Mouse (Mus musculus): ENCODE measurements around the gene Lrrc15. TPM values are rescaled to one million over a fixed set of nuclear protein-coding genes. Genes with fewer than 3 reads are reported as not detected.

Lrrc15 gene
- polyA plus RNA-seq, 1 experiment from 2014 or later = 0.11 TPM

DNA sequence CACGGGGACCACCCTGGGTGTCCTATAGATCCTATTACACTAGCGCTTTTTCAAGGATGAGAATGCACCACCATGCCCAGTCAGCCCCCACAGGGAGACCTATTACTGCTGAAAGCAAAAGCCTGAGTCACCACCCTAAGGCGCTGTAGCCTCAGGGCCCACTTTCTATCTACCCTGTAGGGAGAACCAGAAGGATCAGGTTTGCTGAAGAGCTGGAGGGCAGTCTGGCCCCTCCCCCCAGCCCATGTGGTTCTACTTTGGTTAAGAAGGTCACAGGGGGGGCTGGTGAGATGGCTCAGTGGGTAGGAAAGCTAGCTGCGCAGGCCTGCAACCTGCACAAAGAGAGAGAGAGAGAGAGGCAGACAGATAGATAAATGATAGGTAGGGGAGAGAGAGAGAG lies 2.6 kb upstream of the Lrrc15 start:
- ATAC-seq (no peak), DNase-seq (no peak)
- Histone ChIP-seq H3K4me1 (ENCODE audit: insufficient read depth) (peaks cover 6% of the 10 kb centered on the region; the same call in 1 of the 2 replicates), H3K4me2 (ENCODE audit: low read depth, low read length) (no peak overlapping the region), H3K9me3 (ENCODE audit: low read length) (no peaks in the 10 kb centered on the region), H3K4me3 (ENCODE audit: low read depth, low read length) (no peak overlapping the region), H3K27me3 (ENCODE audit: insufficient read depth, low read length) (peaks cover 30% of the 10 kb centered on the region), H3K27ac (ENCODE audit: low read depth) (no peak overlapping the region), H3K36me3 (replicated peaks; ENCODE audit: insufficient read depth, low read length) (no peaks in the 10 kb centered on the region), H3K9ac (replicated peaks) (no peak overlapping the region)
- WGBS (ENCODE audit: insufficient replicate concordance) = 67% methylated on average over 4 of the region's 4 CpGs
- TF ChIP-seq CTCF (IDR thresholded peaks at IDR 0.05; ENCODE audit: low read depth) (no peak), EP300 (IDR thresholded peaks at IDR 0.05; ENCODE audit: low read depth) (no peak)

DNA sequence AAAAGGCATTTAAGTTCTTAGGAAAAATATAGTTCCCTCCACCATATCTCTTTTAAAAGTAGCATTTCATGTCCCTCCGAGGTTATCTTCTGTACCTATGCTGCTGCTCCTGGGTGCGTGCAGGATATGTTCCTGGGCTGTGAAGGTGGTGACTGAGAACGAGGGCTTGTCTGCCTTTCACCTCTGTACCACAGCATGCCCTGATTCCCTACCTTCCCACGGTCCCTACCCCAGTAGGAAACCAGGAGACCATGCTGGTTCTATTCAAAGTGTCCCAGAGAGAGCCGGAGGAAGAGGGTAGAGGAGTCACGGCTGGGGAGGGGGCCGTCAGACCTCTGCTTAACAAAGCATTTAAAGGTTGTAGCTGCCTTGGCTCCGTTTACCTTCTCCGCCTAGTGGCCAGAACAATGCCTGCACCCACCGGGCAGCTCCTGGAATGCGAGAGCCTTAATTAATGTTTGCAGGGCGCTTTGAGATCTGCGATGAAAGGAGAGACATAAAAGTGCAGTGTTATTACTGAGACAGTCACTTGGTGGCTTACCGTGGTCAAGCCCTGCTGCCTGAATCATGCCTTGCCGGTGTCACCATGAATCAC lies 784 bp upstream of the Lrrc15 start:
- ATAC-seq (no peak), DNase-seq (peak; percentile 70)
- Histone ChIP-seq H3K27me3 (ENCODE audit: insufficient read depth, low read length) (peaks cover 30% of the 10 kb centered on the region), H3K4me1 (ENCODE audit: insufficient read depth) (peaks cover 6% of the 10 kb centered on the region; the same call in 1 of the 2 replicates), H3K36me3 (replicated peaks; ENCODE audit: insufficient read depth, low read length) (no peaks in the 10 kb centered on the region), H3K9ac (replicated peaks) (no peak overlapping the region), H3K9me3 (ENCODE audit: low read length) (no peaks in the 10 kb centered on the region), H3K27ac (ENCODE audit: low read depth) (no peak overlapping the region), H3K4me2 (ENCODE audit: low read depth, low read length) (peak overlapping the region; percentile 44; the same call in 1 of the 2 replicates), H3K4me3 (ENCODE audit: low read depth, low read length) (0 out of 2 replicates have a peak overlapping the region, but pooled peaks have one; percentile 22)
- TF ChIP-seq CTCF (IDR thresholded peaks at IDR 0.05; ENCODE audit: low read depth) = peak; percentile 78
- TF ChIP-seq EP300 (IDR thresholded peaks at IDR 0.05; ENCODE audit: low read depth) = no peak
- 3% methylated on average over 15 of the region's 15 CpGs for WGBS (ENCODE audit: insufficient replicate concordance)

DNA sequence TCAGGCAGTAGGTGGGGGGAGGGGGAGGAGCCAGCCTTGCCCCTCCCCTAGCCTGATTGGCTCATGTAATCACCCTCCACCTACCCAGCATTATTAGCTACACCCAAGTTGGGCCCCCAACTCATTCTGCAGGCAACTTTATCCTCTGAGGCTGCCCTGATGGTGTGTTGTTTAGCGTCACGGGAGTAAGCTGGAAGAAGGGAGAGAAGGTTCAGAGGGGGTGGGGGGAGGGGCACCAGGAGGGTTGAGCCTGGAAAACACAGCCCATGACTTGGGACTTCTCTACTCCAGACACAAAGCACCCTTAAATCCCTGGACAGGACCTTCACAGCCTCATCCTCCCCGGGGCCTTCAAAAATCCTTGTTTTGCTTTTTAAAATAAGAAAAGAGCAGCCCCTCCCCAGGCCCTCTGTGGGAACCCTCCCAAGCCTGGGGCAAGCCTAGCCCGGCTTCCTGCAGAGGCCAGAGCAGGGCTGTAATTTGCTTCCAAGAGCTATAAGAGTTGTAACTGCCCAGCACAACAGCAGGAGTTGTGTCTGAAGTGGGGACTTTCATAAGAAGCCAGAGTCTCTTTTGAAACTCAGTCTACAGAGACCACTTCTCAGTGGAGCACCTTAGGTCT lies 2.3 kb downstream of the Lrrc15 start:
- ATAC-seq = no peak
- no peaks in the 10 kb centered on the region for H3K36me3 ChIP-seq (replicated peaks; ENCODE audit: insufficient read depth, low read length)
- peaks cover 6% of the 10 kb centered on the region; the same call in 1 of the 2 replicates for H3K4me1 ChIP-seq (ENCODE audit: insufficient read depth)
- no peak for TF ChIP-seq CTCF (IDR thresholded peaks at IDR 0.05; ENCODE audit: low read depth)
- TF ChIP-seq EP300 (IDR thresholded peaks at IDR 0.05; ENCODE audit: low read depth) = no peak
- no peak overlapping the region for H3K27ac ChIP-seq (ENCODE audit: low read depth)
- DNase-seq = no peak
- no peak overlapping the region for H3K4me2 ChIP-seq (ENCODE audit: low read depth, low read length)
- peaks cover 30% of the 10 kb centered on the region for H3K27me3 ChIP-seq (ENCODE audit: insufficient read depth, low read length)
- 32% methylated on average over 4 of the region's 4 CpGs for WGBS (ENCODE audit: insufficient replicate concordance)
- no peak overlapping the region for H3K9ac ChIP-seq (replicated peaks)
- H3K4me3 ChIP-seq (ENCODE audit: low read depth, low read length) = no peak overlapping the region
- no peaks in the 10 kb centered on the region for H3K9me3 ChIP-seq (ENCODE audit: low read length)

DNA sequence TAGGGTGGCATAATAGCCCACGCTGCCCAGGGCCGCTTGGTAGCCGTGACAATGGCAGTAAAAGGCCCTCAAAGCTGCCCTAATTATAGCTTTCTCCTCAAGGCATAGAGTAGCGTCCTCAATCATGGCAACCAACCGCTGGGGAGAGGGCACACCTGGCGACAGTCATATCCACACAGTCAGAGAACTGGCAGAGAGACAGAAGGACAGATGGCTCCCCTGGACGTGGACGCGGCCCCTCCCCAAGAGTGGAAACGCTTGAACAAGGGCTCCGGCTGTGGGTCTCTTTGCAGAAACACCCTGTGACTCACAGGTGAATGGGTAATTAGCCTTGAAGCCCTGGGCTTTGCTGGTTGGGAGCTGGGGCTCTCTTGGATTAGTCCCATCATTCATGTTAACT lies 4.7 kb downstream of the Lrrc15 start:
- H3K27me3 ChIP-seq (ENCODE audit: insufficient read depth, low read length) = peaks cover 15% of the 10 kb centered on the region; the same call in 1 of the 2 replicates
- no peak overlapping the region for H3K4me3 ChIP-seq (ENCODE audit: low read depth, low read length)
- ATAC-seq (no peak), DNase-seq (no peak)
- no peak overlapping the region for H3K9ac ChIP-seq (replicated peaks)
- H3K27ac ChIP-seq (ENCODE audit: low read depth) = no peak overlapping the region
- H3K36me3 ChIP-seq (replicated peaks; ENCODE audit: insufficient read depth, low read length) = no peaks in the 10 kb centered on the region
- peaks cover 6% of the 10 kb centered on the region; the same call in 1 of the 2 replicates for H3K4me1 ChIP-seq (ENCODE audit: insufficient read depth)
- no peak overlapping the region for H3K4me2 ChIP-seq (ENCODE audit: low read depth, low read length)
- WGBS (ENCODE audit: insufficient replicate concordance) = 80% methylated on average over 11 of the region's 11 CpGs
- no peak for TF ChIP-seq CTCF (IDR thresholded peaks at IDR 0.05; ENCODE audit: low read depth)
- no peak for TF ChIP-seq EP300 (IDR thresholded peaks at IDR 0.05; ENCODE audit: low read depth)
- no peaks in the 10 kb centered on the region for H3K9me3 ChIP-seq (ENCODE audit: low read length)

DNA sequence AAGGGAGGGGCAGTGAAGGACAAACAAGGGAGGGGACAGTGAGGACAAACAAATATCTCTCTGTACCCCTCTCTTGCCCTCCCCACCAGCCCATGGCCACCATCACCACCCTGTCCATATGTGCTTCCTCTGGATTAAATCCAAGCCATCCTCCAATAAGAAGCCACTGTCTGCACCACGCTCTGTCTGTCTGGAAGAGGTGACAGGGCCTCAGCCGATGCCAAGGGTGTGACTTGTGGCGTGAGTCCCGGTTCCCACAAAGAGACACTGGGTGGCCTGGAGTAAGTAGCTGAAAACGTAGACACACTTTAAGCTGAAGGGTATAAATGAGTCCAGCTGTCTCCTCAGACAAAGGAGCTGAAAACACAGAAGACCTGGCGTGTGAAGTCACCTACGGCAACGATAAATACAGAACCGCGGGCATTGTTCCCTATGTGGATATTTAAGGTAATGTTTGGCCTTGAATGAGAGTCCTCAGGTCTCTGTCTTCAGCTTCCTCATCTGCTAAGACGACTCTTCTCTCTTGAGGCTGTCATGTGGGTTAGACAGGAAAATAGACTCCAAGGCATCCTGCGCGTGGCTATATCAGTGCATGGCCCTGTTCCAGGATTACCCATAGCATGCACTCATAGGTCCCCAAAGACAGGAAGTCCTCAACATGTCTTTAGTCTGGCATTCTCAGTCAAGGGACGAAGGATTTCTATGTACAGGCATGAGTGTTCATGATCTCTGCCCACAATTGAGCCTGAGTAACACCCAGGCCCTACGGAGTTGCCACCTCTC lies 7.3 kb downstream of the Lrrc15 start:
- TF ChIP-seq CTCF (IDR thresholded peaks at IDR 0.05; ENCODE audit: low read depth) (no peak), EP300 (IDR thresholded peaks at IDR 0.05; ENCODE audit: low read depth) (no peak)
- Histone ChIP-seq H3K27ac (ENCODE audit: low read depth) (no peak overlapping the region), H3K36me3 (replicated peaks; ENCODE audit: insufficient read depth, low read length) (no peaks in the 10 kb centered on the region), H3K27me3 (ENCODE audit: insufficient read depth, low read length) (no peaks in the 10 kb centered on the region), H3K4me3 (ENCODE audit: low read depth, low read length) (no peak overlapping the region), H3K9me3 (ENCODE audit: low read length) (no peaks in the 10 kb centered on the region), H3K4me2 (ENCODE audit: low read depth, low read length) (no peak overlapping the region), H3K9ac (replicated peaks) (no peak overlapping the region), H3K4me1 (ENCODE audit: insufficient read depth) (no peaks in the 10 kb centered on the region)
- no peak for ATAC-seq
- 72% methylated on average over 15 of the region's 15 CpGs for WGBS (ENCODE audit: insufficient replicate concordance)
- no peak for DNase-seq

DNA sequence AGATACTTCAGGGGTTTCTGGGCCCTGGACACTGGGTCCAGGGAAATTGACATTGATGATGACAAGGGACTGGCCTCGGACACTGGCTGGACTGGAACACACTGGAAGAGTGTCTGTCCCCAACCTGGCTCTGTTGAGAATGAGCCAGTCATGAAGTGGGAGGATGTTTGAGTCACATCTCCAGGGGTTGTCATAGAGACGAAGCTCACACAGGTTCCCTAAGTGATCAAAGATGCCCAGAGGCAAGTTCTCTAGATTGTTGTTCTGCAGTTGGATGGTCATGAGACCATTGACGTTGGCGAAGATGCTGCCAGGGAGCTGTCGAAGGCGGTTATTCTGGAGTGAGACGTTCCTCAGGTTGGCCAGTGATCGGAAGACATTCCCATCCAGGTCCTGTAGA lies 10.0 kb downstream of the Lrrc15 start:
- H3K27me3 ChIP-seq (ENCODE audit: insufficient read depth, low read length) = no peaks in the 10 kb centered on the region
- H3K36me3 ChIP-seq (replicated peaks; ENCODE audit: insufficient read depth, low read length) = no peaks in the 10 kb centered on the region
- WGBS (ENCODE audit: insufficient replicate concordance) = 81% methylated on average over 8 of the region's 8 CpGs
- H3K9ac ChIP-seq (replicated peaks) = no peak overlapping the region
- H3K9me3 ChIP-seq (ENCODE audit: low read length) = no peaks in the 10 kb centered on the region
- H3K4me1 ChIP-seq (ENCODE audit: insufficient read depth) = no peaks in the 10 kb centered on the region
- no peak overlapping the region for H3K27ac ChIP-seq (ENCODE audit: low read depth)
- TF ChIP-seq CTCF (IDR thresholded peaks at IDR 0.05; ENCODE audit: low read depth) (no peak), EP300 (IDR thresholded peaks at IDR 0.05; ENCODE audit: low read depth) (no peak)
- DNase-seq = no peak
- no peak overlapping the region for H3K4me3 ChIP-seq (ENCODE audit: low read depth, low read length)
- no peak overlapping the region for H3K4me2 ChIP-seq (ENCODE audit: low read depth, low read length)
- no peak for ATAC-seq

Measured in liver, postnatal 0 days (tissue).